Mouse (Mus musculus): ENCODE results near the gene Copz2. TPM values are rescaled to one million over a fixed set of nuclear protein-coding genes. Genes with fewer than 3 reads are reported as not detected.
"Not testable (repeated sequence)": the region's sequence is repeated elsewhere in the genome, so short reads cannot be mapped to it uniquely, and the experiment has no call there.

The Copz2 gene
- polyA plus RNA-seq, 3 experiments from 2014 or later = not detected

DNA sequence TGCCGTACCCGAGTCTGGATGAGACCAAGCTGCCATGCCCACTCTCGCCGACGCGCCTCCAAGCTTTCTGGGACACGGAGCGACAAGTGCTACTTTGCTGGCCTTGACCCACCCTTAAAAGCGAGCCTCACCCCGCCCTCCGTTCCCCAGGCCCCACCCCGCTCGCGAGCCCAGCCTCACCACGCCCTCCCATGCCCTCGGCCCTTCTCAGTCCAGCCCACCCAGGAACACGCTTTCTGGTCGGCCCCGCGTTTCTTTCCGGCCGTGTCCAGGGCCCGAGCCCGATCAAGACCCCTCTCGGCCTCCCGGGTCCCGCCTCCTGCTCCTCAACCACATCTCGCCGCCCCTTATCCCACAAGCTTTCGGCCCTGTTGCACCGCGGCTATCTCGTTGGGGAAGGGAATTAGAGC, 20.3 kb upstream of the Copz2 start:
- ATAC-seq = no peak

DNA sequence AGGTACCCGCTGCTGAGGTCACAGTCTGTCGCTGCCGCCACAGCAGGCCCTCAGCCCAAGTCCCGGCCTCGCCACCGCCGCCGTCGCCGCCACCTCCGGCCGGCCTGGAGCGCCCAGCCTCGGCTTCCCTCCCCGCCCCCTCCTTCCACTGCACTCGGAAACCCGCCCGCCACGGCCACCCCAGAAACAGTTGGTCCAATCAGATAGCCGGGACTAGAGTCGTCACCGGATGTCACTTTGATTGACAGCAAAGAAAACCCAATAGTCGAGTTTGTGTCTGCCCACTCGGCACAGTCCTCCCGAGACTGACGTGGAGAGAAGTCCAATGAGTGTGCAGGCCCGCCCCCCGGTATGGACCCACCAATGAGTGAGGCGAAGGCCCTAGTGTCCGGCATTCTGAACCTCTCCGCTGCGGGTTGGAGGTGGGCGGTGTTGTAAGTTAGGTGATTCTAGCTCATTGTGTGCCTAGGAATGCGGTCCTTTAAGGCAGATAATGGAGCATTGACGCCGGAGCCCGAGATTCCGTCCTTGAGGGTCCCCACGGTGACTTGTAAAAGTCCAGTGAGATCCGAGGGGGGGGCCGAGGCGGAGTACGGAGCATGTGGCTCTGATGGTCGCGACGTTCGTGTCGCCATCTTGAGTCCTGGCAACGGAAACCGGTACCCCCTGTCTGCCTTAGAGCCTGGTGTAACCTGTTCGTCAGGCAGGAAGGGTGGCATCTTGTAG, 19.7 kb upstream of the Copz2 start, which contains the start of gene Nfe2l1:
Nfe2l1 (minus strand) TSS at position 156 of the 726 bp plus-strand sequence.
- peak; percentile 98 for ATAC-seq

DNA sequence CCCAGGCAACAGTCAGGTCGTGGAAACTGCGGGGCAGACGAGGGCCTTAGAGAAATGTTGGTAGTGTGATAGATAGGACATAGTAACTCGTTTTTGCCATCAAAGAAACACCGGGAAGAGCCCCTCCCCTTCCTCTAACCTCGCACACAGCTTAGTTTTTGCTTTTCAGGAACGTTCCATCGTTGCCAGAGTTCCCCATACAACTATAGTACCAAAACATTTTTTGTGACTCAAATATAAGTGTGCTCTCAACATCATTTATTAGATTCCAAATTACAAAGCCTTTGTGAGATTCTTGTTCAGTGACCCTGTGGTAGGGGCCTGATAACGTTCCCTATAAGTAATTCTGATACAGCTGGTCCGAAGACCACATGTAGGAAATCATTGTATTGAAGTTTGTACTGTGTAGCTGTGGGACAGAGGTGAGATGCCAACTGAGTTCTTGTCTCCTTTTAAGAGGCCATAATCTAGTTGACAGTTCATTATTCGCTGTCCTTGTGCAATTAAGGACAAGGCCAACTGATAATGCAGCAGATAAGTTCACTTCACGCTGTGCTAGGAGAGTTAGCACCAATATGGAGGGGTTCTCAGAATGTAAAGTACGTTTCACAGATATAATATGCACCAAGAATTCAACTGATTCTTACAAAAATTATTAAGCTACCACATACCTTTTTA, 19.0 kb upstream of the Copz2 start:
- ATAC-seq = no peak

- ATAC-seq = no peak
These were observed 18.2 kb upstream of the Copz2 start for GRCm38 (mm10) chr11:96831516-96831915.

- ATAC-seq = no peak
These were observed 17.1 kb upstream of the Copz2 start for GRCm38 (mm10) chr11:96832541-96832940.

- no peak for ATAC-seq
These were observed 16.7 kb upstream of the Copz2 start for GRCm38 (mm10) chr11:96832973-96833372.

DNA sequence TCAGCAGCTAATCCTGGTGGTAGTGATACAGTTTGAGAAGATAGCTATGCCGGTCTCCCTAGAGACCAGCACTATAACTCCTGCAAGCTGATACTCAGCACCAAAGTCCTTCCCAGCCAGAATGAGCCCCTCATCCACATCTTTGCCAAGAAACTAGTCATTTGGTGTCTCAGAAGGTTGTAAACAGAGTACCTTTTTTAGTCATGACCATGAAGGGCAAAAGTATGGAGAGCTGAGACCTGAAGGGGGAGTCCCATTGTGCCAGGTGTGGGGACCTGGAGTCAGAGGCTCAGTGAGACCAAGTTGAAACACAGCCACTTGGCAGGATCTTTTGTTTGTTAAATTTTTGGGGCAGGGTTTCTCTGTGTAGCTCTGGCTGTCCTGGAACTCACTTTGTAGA, 15.5 kb upstream of the Copz2 start:
- ATAC-seq = no peak

- ATAC-seq = no peak
These were observed 12.4 kb upstream of the Copz2 start for GRCm38 (mm10) chr11:96837298-96837697.

GRCm38 (mm10) chr11:96838341-96838740, 11.3 kb upstream of the Copz2 start:
- no peak for ATAC-seq

DNA sequence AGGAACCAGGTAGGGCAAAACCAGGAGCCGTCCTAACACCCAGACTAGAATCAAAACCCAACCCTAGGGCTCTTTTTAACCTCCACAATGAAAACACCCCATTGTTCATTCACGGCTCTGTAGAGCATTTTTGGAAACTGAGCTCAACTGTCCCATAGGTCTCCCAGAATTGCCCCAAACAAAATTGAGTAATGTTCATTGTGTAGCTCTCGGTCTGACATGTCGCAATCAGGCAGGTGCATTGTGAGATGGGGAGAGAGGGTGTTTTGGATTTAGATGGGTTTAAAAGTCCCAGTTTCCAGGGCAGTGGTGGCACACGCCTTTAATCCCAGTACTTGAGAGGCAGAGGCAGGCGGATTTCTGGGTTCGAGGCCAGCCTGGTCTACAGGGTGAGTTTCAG, 10.2 kb upstream of the Copz2 start:
- no peak for ATAC-seq

DNA sequence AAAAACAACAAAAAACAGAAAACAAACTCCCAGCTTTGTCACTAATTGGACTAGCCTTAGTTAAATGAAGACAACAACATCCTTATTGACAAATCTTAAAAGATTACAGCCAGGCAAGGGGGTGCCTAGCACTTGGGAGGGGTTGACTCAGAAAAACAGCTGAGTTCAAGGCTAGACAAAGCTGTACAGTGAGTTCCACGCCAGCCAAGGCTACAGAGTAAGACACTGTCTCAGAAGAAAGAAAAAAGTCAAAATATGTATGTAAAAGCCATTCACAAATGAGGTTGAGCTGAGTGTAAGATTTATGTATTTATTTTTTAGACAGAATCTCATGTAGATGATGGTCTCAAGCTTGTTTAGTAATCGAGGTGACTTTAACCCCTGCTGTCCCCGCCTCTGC, 9.8 kb upstream of the Copz2 start:
- no peak for ATAC-seq

GRCm38 (mm10) chr11:96840290-96840689, 9.4 kb upstream of the Copz2 start:
- ATAC-seq = no peak

- ATAC-seq = no peak
These were observed 6.0 kb upstream of the Copz2 start for GRCm38 (mm10) chr11:96843627-96844026.

DNA sequence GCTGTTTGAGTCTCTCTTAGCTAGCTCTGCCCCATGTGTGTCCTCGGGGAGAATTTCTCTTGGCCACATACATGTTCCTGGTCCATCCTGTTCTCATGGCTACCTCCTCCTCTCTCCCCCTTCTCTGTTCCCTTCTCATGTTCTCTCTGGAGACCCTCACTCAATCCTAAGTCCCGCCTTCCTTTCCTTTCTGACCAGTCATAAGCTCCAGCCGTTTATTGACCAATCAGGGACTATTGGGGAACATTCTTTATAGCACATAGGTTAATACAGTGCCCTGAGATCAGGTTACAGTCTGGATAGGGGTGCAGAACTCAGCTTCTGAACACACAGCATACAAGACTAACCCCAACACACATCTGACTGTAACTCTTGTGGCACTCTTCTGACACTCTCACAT, 2.4 kb upstream of the Copz2 start:
- ATAC-seq = no peak

GRCm38 (mm10) chr11:96848694-96849093, 976 bp upstream of the Copz2 start:
- no peak for ATAC-seq

DNA sequence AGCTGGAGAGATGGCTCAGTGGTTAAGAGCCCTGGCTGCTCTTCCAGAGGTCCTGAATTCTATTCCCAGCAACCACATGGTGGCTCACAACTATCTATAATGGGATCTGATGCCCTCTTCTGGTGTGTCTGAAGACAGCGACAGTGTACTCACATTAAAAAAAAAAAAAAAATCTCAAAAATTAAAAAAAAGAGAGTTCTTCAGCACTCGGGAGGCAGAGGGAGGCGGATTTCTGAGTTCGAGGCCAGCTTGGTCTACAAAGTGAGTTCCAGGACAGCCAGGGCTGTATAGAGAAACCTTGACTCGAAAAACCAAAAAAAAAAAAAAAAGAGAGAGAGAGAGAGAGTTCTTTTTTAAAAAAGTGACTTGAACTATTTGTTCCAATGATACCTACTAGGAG, 525 bp upstream of the Copz2 start:
- not testable (repeated sequence) for ATAC-seq

DNA sequence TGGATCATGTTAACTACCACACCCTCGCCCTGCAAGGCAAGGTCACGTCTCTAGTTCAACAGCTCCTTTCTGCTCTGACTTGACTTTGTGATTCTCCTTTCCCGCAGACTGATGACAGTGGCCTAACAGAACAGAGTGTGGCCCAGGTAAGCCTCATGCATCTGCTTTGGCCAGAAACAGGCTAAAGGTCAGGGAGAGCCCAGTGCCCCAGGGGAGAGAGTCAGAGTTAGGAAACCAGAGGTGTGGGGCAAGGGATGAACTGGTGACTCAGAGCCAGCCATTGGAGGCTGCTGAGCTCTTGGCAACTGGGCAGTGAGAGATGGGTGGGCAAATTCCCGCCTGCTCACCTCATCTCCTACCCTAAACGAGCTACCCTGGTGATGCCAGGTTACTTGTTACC, 7.8 kb downstream of the Copz2 start:
- no peak for ATAC-seq

DNA sequence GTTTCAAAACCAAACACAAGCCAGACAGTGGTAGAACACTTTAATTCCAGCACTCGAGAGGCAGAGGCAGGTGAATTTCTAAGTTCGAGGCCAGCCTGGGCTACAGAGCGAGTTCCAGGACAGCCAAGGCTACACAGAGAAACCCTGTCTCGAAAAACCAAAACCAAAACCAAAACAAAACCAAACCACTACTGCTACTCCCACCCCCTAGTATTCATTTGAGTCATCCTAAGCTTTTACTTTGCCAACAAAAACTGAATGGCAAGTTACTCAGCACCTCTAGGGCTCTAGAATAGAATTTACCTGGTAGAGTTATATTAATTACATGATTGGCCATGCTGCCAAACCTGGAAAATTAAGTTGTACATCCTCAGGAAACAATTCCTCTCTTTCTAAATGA, 10.0 kb downstream of the Copz2 start:
- peak; percentile 34 for ATAC-seq

DNA sequence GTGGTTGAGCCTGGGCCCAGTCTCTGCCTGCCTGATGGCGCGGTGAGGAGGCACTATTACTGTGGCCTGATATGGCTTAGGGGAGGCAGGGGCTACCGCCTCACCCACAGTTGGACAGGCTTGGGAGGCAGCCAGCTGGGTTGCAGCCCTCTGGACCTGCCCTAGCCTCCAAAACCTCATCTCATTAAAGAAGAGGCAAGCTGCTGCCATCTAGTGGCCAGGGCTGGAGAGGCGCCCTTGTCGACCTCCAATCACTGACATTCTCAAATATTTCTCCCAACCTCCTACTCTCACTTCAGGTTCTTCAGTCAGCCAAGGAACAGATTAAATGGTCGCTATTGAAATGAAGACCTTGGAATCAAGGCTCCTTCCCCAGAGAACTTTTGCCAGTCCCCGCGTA, 10.9 kb downstream of the Copz2 start:
- no peak for ATAC-seq

GRCm38 (mm10) chr11:96861446-96861845, 11.8 kb downstream of the Copz2 start:
- no peak for ATAC-seq

DNA sequence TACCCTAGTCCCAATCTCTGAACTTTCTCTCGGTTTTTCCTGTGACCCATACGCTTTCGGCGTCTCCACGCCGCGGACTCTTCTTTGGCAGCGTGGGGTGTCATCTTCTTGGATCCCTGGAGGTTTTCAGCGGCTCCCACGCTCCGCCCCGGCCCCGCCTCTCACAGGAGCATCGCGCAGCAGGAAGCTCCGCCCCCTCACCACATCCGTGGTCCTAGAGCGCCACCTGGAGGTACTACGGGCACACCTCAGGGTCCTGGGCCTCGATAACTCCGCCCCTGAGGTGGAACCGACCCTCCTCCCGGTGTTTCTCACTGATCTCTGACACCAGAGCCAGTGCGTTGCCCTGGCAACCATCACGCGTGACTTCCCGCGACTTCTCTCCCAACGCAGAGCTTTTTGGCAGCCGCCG, 12.2 kb downstream of the Copz2 start:
- ATAC-seq = peak; percentile 96

DNA sequence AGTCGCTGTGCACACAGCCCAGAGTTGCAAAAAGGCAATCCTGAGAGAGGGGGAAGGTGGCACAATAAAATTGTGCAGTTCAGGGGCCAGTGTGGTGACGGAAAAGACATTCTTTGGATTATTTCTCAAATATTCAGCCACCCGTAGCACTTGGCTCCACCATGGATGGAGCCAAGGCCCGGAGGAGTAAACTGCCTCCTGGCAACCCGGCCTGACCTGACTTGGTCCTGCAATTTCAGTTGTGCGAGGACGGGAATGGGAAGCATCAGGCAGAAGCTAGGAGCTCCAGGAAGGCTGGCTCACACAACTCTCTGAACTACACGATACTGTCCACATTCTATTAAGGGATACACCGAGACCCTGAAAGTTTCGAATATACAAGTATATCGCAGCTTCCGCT, 12.9 kb downstream of the Copz2 start:
- ATAC-seq = no peak

- ATAC-seq = no peak
These were observed 13.7 kb downstream of the Copz2 start for GRCm38 (mm10) chr11:96863206-96863995.

GRCm38 (mm10) chr11:96867149-96867548, 17.5 kb downstream of the Copz2 start:
- no peak for ATAC-seq

Data from inflammation-experienced regulatory T-cells, adult 6 months (primary cell).